Mouse (Mus musculus): ENCODE data around the gene Ano10. TPM values are rescaled to one million over a fixed set of nuclear protein-coding genes. Genes with fewer than 3 reads are reported as not detected.

Ano10 gene
- polyA plus RNA-seq, 1 experiment from 2014 or later: 37.6 TPM

DNA sequence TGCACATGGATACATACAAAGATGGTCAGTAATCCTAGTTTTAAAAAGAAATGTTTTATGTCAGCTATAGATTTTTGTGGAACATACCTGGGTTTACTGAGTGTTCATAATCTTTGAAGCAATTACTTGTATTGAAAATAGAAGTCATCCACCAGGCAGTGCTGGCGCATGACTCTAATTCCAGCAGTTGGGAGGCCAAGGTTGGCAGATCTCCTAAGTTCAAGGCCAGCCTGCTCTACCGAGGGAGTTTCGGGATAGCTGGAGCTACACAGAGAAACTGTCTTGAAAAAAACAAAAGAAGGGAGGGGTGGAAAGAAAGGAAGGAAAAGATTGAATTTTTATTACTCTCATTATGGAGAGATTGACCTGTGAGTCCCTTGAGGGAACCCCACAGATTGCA is 145.9 kb downstream of the Ano10 start:
- H3K9ac ChIP-seq (ENCODE audit: low read length): no peak overlapping the region
- H3K27me3 ChIP-seq (ENCODE audit: control insufficient read depth, insufficient read depth, low read length): no peaks in the 10 kb centered on the region
- H3K9me3 ChIP-seq (ENCODE audit: control insufficient read depth, low read length): no peaks in the 10 kb centered on the region; the same call in 1 of the 2 replicates
- H3K27ac ChIP-seq (replicated peaks in 1 of 2; ENCODE audit: control insufficient read depth in 1 of 2, insufficient read depth in 1 of 2, low read depth in 2 of 2, low read length in 2 of 2): no peak overlapping the region
- H3K36me3 ChIP-seq (ENCODE audit: control insufficient read depth, insufficient read depth, low read length): peaks cover 31% of the 10 kb centered on the region
- no peak overlapping the region for H3K4me3 ChIP-seq (ENCODE audit: control insufficient read depth in 1 of 2, insufficient read depth in 1 of 2, low read depth in 1 of 2, low read length in 2 of 2)
- 88% methylated on average over 3 of the region's 3 CpGs for WGBS
- H3K4me2 ChIP-seq (ENCODE audit: low read length): no peak overlapping the region
- ATAC-seq (ENCODE audit: insufficient number of reproducible peaks, insufficient read depth, low FRiP score, low read depth): no peak
- H3K4me1 ChIP-seq (ENCODE audit: control insufficient read depth in 2 of 2, insufficient read depth in 2 of 2, low read length in 2 of 2): peaks cover 2 to 17% of the 10 kb centered on the region in 2 experiments

DNA sequence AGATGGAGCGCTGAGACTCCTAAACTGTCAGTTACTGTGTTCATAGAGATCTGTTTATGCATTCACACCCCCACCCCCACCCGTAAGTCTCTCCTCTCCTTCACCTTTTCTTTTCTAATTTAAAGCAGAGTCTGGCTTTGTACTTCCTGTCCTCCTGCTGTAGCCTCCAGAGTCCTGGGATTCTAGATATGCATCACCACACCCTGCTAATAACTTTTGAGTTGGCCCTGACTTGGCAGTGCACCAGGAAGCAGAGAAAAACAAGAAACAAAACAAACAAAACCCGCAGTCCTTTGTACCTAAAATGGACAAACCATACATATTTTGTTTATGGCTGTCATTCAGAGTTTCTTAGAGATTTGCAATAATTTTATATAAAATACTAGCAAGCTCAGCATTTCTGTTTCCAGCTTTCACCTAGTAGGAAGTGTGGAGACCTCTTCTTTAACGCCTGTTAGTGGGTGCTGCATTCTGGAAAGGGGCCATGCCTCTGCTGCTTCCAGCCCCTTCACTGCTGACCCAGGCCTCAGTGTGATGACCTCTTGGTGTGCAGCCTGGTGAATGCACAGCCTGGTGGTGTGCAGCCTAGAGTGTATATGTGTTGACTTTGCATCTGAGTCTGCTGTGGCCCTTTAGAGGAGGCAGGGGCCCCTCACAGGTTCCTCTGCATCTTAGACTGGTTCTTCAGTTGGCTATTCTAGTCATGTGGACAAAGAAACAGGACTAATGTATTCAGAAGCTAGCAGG is 147.9 kb downstream of the Ano10 start:
- H3K4me1 ChIP-seq (ENCODE audit: control insufficient read depth in 2 of 2, insufficient read depth in 2 of 2, low read length in 2 of 2): peaks cover 4 to 26% of the 10 kb centered on the region in 2 experiments
- ATAC-seq (ENCODE audit: insufficient number of reproducible peaks, insufficient read depth, low FRiP score, low read depth): no peak
- no peaks in the 10 kb centered on the region for H3K27me3 ChIP-seq (ENCODE audit: control insufficient read depth, insufficient read depth, low read length)
- 78% methylated on average over 4 of the region's 4 CpGs for WGBS
- H3K4me2 ChIP-seq (ENCODE audit: low read length): no peak overlapping the region
- peaks cover 35% of the 10 kb centered on the region for H3K36me3 ChIP-seq (ENCODE audit: control insufficient read depth, insufficient read depth, low read length)
- H3K4me3 ChIP-seq (ENCODE audit: control insufficient read depth in 1 of 2, insufficient read depth in 1 of 2, low read depth in 1 of 2, low read length in 2 of 2): no peak overlapping the region
- no peaks in the 10 kb centered on the region; the same call in 1 of the 2 replicates for H3K9me3 ChIP-seq (ENCODE audit: control insufficient read depth, low read length)
- no peak overlapping the region for H3K27ac ChIP-seq (replicated peaks in 1 of 2; ENCODE audit: control insufficient read depth in 1 of 2, insufficient read depth in 1 of 2, low read depth in 2 of 2, low read length in 2 of 2)
- no peak overlapping the region for H3K9ac ChIP-seq (ENCODE audit: low read length)

DNA sequence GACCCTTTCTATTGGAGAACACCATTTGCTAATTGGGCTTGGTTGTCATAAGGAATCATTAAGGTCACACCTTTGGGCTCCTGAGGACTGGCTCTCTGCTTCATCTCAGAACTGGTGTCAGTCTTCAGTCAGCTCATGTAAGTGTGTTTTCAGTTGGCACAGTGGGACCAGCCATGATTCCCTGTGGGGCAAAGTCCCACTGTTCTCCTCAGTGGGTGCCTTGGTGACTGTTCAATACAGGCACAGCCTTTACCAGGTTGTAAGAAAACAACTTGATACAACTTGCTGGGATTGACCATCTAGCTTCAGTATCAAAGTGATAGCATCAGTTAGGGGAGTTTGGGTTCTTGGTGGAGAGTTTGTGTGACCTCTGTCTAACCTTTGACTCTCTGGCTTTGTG is 148.5 kb downstream of the Ano10 start:
- no peak overlapping the region for H3K9ac ChIP-seq (ENCODE audit: low read length)
- peaks cover 35% of the 10 kb centered on the region for H3K36me3 ChIP-seq (ENCODE audit: control insufficient read depth, insufficient read depth, low read length)
- peaks cover 4 to 26% of the 10 kb centered on the region in 2 experiments for H3K4me1 ChIP-seq (ENCODE audit: control insufficient read depth in 2 of 2, insufficient read depth in 2 of 2, low read length in 2 of 2)
- H3K27ac ChIP-seq (replicated peaks in 1 of 2; ENCODE audit: control insufficient read depth in 1 of 2, insufficient read depth in 1 of 2, low read depth in 2 of 2, low read length in 2 of 2): no peak overlapping the region
- H3K9me3 ChIP-seq (ENCODE audit: control insufficient read depth, low read length): no peaks in the 10 kb centered on the region; the same call in 1 of the 2 replicates
- ATAC-seq (ENCODE audit: insufficient number of reproducible peaks, insufficient read depth, low FRiP score, low read depth): no peak
- no peaks in the 10 kb centered on the region for H3K27me3 ChIP-seq (ENCODE audit: control insufficient read depth, insufficient read depth, low read length)
- H3K4me3 ChIP-seq (ENCODE audit: control insufficient read depth in 1 of 2, insufficient read depth in 1 of 2, low read depth in 1 of 2, low read length in 2 of 2): no peak overlapping the region
- no peak overlapping the region for H3K4me2 ChIP-seq (ENCODE audit: low read length)

DNA sequence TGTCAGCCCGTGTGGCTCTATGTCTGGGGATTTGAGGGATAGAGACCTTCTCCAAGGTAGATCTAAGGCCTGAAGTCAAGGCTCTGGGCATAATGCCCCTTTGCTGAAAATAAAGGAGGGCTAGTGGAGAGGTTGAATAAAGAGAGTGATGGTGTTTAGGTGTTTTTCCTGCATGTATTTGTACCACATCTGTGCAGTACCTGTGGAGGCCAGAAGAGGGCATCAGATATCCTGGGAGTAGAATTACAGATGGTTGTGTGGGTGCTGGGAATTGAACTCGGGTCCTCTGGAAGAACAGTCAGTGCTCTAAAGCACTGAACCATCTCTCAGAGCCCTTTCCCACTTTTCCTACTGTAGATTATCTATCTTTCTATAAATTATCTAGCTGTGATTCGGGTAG is 149.4 kb downstream of the Ano10 start:
- ATAC-seq (ENCODE audit: insufficient number of reproducible peaks, insufficient read depth, low FRiP score, low read depth): no peak
- Histone ChIP-seq H3K27me3 (ENCODE audit: control insufficient read depth, insufficient read depth, low read length) (no peaks in the 10 kb centered on the region), H3K27ac (replicated peaks in 1 of 2; ENCODE audit: control insufficient read depth in 1 of 2, insufficient read depth in 1 of 2, low read depth in 2 of 2, low read length in 2 of 2) (no peak overlapping the region), H3K9me3 (ENCODE audit: control insufficient read depth, low read length) (no peaks in the 10 kb centered on the region; the same call in 1 of the 2 replicates), H3K4me3 (ENCODE audit: control insufficient read depth in 1 of 2, insufficient read depth in 1 of 2, low read depth in 1 of 2, low read length in 2 of 2) (no peak overlapping the region), H3K4me2 (ENCODE audit: low read length) (no peak overlapping the region), H3K9ac (ENCODE audit: low read length) (no peak overlapping the region), H3K36me3 (ENCODE audit: control insufficient read depth, insufficient read depth, low read length) (peaks cover 35% of the 10 kb centered on the region), H3K4me1 (ENCODE audit: control insufficient read depth in 2 of 2, insufficient read depth in 2 of 2, low read length in 2 of 2) (peaks cover 4 to 33% of the 10 kb centered on the region in 2 experiments)
- 91% methylated on average over 3 of the region's 3 CpGs for WGBS

DNA sequence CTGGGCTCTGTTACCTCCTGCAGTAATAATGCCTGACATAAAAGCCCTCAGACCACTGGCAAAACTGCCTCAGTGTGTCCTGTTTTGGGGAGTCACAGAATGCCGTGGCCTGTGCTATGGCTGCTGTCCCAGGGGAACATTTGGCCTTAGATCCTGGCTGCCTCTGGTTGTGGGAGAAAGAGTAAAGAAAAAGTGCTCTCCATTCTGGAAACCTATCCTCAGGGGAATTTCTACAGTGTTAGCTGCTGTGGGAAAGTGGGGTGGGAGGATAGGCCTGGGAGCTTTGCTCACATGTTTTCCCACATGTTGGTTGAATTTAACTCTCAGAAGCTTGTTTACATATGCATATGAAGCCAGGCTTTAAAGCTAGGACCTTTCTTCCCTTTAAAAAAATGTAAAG is 151.0 kb downstream of the Ano10 start:
- ATAC-seq (ENCODE audit: insufficient number of reproducible peaks, insufficient read depth, low FRiP score, low read depth): no peak
- Histone ChIP-seq H3K4me2 (ENCODE audit: low read length) (no peak overlapping the region), H3K27me3 (ENCODE audit: control insufficient read depth, insufficient read depth, low read length) (no peaks in the 10 kb centered on the region), H3K9me3 (ENCODE audit: control insufficient read depth, low read length) (no peaks in the 10 kb centered on the region; the same call in 1 of the 2 replicates), H3K36me3 (ENCODE audit: control insufficient read depth, insufficient read depth, low read length) (peaks cover 39% of the 10 kb centered on the region), H3K27ac (replicated peaks in 1 of 2; ENCODE audit: control insufficient read depth in 1 of 2, insufficient read depth in 1 of 2, low read depth in 2 of 2, low read length in 2 of 2) (no peak overlapping the region; a peak in 1 of 4 replicates), H3K4me3 (ENCODE audit: control insufficient read depth in 1 of 2, insufficient read depth in 1 of 2, low read depth in 1 of 2, low read length in 2 of 2) (no peak overlapping the region), H3K4me1 (ENCODE audit: control insufficient read depth in 2 of 2, insufficient read depth in 2 of 2, low read length in 2 of 2) (peaks cover 4 to 41% of the 10 kb centered on the region in 2 experiments), H3K9ac (ENCODE audit: low read length) (no peak overlapping the region)
- WGBS: 85% methylated on average over 1 of the region's 1 CpGs

DNA sequence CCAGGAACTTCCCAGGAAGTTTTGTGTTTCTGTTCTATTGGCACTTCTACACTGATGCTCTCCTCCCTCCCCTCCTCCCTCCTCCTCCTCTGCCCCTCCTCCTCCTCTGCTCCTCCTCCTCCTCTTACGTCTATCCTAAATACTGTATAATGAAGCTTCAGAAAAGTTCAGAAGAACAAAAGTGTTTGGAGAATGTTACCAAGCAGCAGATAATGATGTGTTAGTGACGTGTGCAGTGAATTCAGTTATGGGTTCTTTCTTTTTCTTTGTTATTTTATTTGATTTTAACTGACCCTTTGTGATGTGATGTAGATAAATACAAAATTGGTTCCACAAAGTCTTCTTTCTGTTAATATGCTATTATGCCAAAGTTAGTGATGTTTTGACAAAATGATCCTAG is 155.0 kb downstream of the Ano10 start:
- H3K4me2 ChIP-seq (ENCODE audit: low read length): no peak overlapping the region
- H3K4me1 ChIP-seq (ENCODE audit: control insufficient read depth in 2 of 2, insufficient read depth in 2 of 2, low read length in 2 of 2): peaks cover 11 to 53% of the 10 kb centered on the region in 2 experiments
- no peak overlapping the region for H3K9ac ChIP-seq (ENCODE audit: low read length)
- no peaks in the 10 kb centered on the region for H3K9me3 ChIP-seq (ENCODE audit: control insufficient read depth, low read length)
- no peak overlapping the region for H3K4me3 ChIP-seq (ENCODE audit: control insufficient read depth in 1 of 2, insufficient read depth in 1 of 2, low read depth in 1 of 2, low read length in 2 of 2)
- peaks cover 42% of the 10 kb centered on the region for H3K36me3 ChIP-seq (ENCODE audit: control insufficient read depth, insufficient read depth, low read length)
- ATAC-seq (ENCODE audit: insufficient number of reproducible peaks, insufficient read depth, low FRiP score, low read depth): no peak
- no peaks in the 10 kb centered on the region for H3K27me3 ChIP-seq (ENCODE audit: control insufficient read depth, insufficient read depth, low read length)
- 62% methylated on average over 2 of the region's 2 CpGs for WGBS
- H3K27ac ChIP-seq (replicated peaks in 1 of 2; ENCODE audit: control insufficient read depth in 1 of 2, insufficient read depth in 1 of 2, low read depth in 2 of 2, low read length in 2 of 2): no peak overlapping the region

DNA sequence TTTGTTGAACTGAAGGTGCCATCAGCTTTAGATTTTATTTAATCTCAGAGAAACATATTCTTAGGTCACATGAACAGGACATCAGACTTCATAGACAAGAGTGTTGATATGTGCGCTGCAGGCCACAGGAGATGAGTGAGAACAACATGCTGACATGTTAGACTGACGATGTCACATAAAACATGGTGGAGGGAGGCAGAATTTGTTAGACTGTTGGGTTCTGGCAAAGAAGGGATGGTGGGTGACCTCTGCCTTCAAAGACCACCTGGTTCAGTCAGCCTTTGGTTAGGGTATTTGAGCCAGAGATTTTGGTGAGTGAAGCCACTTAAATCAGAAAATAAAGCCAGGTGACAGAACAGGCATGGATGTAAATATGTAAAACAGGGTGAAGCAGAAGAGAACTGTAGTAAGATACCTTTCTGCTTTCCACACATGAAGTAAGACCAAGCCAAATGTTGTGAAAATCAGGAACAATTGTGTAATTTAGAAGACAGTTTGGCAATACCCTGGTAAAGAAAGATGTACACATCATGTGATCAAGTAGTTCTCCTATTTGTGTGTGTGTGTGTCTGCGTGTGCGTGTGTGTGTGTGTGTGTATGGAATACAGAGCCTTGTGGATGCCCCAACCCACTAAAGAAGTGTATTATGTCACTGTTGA is 155.7 kb downstream of the Ano10 start:
- 83% methylated on average over 4 of the region's 4 CpGs for WGBS
- H3K4me3 ChIP-seq (ENCODE audit: control insufficient read depth in 1 of 2, insufficient read depth in 1 of 2, low read depth in 1 of 2, low read length in 2 of 2): no peak overlapping the region

More for the DNA sequence above, 155.7 kb downstream of the Ano10 start:
- Histone ChIP-seq H3K4me1 (ENCODE audit: control insufficient read depth in 2 of 2, insufficient read depth in 2 of 2, low read length in 2 of 2) (peaks cover 11 to 53% of the 10 kb centered on the region in 2 experiments), H3K9me3 (ENCODE audit: control insufficient read depth, low read length) (no peaks in the 10 kb centered on the region), H3K9ac (ENCODE audit: low read length) (no peak overlapping the region), H3K27ac (replicated peaks in 1 of 2; ENCODE audit: control insufficient read depth in 1 of 2, insufficient read depth in 1 of 2, low read depth in 2 of 2, low read length in 2 of 2) (no peak overlapping the region), H3K27me3 (ENCODE audit: control insufficient read depth, insufficient read depth, low read length) (no peaks in the 10 kb centered on the region), H3K36me3 (ENCODE audit: control insufficient read depth, insufficient read depth, low read length) (peaks cover 35% of the 10 kb centered on the region), H3K4me2 (ENCODE audit: low read length) (no peak overlapping the region)
- ATAC-seq (ENCODE audit: insufficient number of reproducible peaks, insufficient read depth, low FRiP score, low read depth): no peak

Measured in heart, embryonic 14.5 days (tissue).